ENCODE assay signal across 11 mouse cellular contexts in the genomic region with DNA sequence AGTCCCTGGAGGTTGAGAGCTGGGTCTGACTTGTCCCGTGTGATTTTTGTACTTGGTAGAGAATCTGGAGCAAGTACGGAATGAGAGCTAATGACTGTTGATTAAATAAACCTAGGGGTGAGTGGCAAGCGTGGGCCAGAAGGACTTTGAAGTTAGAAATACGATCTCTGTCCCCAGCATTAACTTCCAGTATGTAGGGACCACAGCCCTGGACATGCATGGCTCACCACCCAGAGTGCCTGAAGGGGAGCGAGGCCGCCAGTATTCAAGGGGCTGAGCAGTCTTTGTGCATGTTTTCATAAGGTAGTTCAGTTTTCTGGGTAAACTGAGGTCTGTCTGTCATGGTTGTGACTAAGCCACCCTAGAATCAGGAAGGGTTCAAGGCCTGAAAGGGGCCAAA. TPM values are rescaled to one million over a fixed set of nuclear protein-coding genes. Genes with fewer than 3 reads are reported as not detected.
A peak's percentile ranks its signal among the peaks of the same experiment; 100 is the strongest.
DNase-seq lines count a peak whose midpoint lies in the region; ATAC-seq and TF ChIP-seq lines count a peak whose summit lies in the region.
"Had no signal": no experiment of that assay in that cellular context is flagged by ENCODE, and none has a peak within 500 bp of the region (broad histone marks: within the 10 kb centered on the region; RNA-seq: fewer than 3 reads in every experiment).

No protein-coding gene starts in this region.

- no peak for TF ChIP-seq CTCF in liver, postnatal 0 days (IDR thresholded peaks at IDR 0.05; ENCODE audit: low read depth)

- no peak overlapping the region for H3K4me3 ChIP-seq in liver, embryonic 11.5 days (ENCODE audit: low read depth, low read length)
- H3K4me3 ChIP-seq in liver, postnatal 0 days (ENCODE audit: low read depth, low read length): no peak overlapping the region
- peak overlapping the region; percentile 95 for H3K4me3 ChIP-seq in hindbrain, embryonic 15.5 days
- peak overlapping the region; percentile 86 for H3K4me3 ChIP-seq in neural tube, embryonic 13.5 days

- H3K27me3 ChIP-seq in liver, embryonic 11.5 days (replicated peaks; ENCODE audit: control insufficient read depth, insufficient read depth, low read length): peaks cover 68% of the 10 kb centered on the region
- H3K27me3 ChIP-seq in liver, postnatal 0 days (ENCODE audit: insufficient read depth, low read length): peaks cover 69% of the 10 kb centered on the region
- H3K27me3 ChIP-seq in hindbrain, embryonic 15.5 days: peaks cover 13% of the 10 kb centered on the region
- peaks cover 66% of the 10 kb centered on the region for H3K27me3 ChIP-seq in neural tube, embryonic 13.5 days

- DNase-seq in cerebellum, adult 11-12 months: peak; percentile 39
- DNase-seq in cerebellum, postnatal 4 days (ENCODE audit: low spot score in 2 of 2): no peak
- no peak for DNase-seq in liver, embryonic 11.5 days (ENCODE audit: low spot score)
- DNase-seq in liver, postnatal 0 days: no peak
- no peak for DNase-seq in right cerebral cortex, postnatal 4 days
- DNase-seq in frontal cortex, postnatal 25 days (ENCODE audit: low spot score in 2 of 2): no peak
- DNase-seq: lung, adult 18-20 months had no signal

- H3K9ac ChIP-seq in liver, embryonic 11.5 days (ENCODE audit: low read depth, low read length): no peak overlapping the region
- no peak overlapping the region for H3K9ac ChIP-seq in liver, postnatal 0 days (replicated peaks)
- 0 out of 2 replicates have a peak overlapping the region, but pooled peaks have one; percentile 99 for H3K9ac ChIP-seq in hindbrain, embryonic 15.5 days
- no peak overlapping the region for H3K9ac ChIP-seq in neural tube, embryonic 13.5 days

- no peak overlapping the region for H3K27ac ChIP-seq in liver, embryonic 11.5 days (ENCODE audit: low read depth, low read length)
- no peak overlapping the region for H3K27ac ChIP-seq in liver, postnatal 0 days (ENCODE audit: low read depth)
- peak overlapping the region; percentile 91 for H3K27ac ChIP-seq in hindbrain, embryonic 15.5 days (replicated peaks)
- no peak overlapping the region for H3K27ac ChIP-seq in neural tube, embryonic 13.5 days (replicated peaks)

- H3K4me1 ChIP-seq in liver, embryonic 11.5 days (replicated peaks; ENCODE audit: control insufficient read depth, insufficient read depth, low read length): 0 out of 2 replicates have a peak, but pooled peaks cover 6% of the 10 kb centered on the region
- peaks cover 8% of the 10 kb centered on the region for H3K4me1 ChIP-seq in liver, postnatal 0 days (ENCODE audit: insufficient read depth)
- peaks cover 43% of the 10 kb centered on the region for H3K4me1 ChIP-seq in hindbrain, embryonic 15.5 days (replicated peaks)
- H3K4me1 ChIP-seq in neural tube, embryonic 13.5 days (replicated peaks): peaks cover 46% of the 10 kb centered on the region

- no peaks in the 10 kb centered on the region for H3K9me3 ChIP-seq in liver, embryonic 11.5 days (ENCODE audit: control insufficient read depth, low read length)
- H3K9me3 ChIP-seq in liver, postnatal 0 days (ENCODE audit: low read length): no peaks in the 10 kb centered on the region
- no peaks in the 10 kb centered on the region for H3K9me3 ChIP-seq in hindbrain, embryonic 15.5 days
- H3K9me3 ChIP-seq in neural tube, embryonic 13.5 days: no peaks in the 10 kb centered on the region

- ATAC-seq in liver, embryonic 11.5 days (replicated peaks; ENCODE audit: low FRiP score): no peak
- no peak for ATAC-seq in liver, postnatal 0 days
- ATAC-seq in hindbrain, embryonic 15.5 days (ENCODE audit: low FRiP score, low read depth): no peak
- no peak for ATAC-seq in neural tube, embryonic 13.5 days (ENCODE audit: low read depth)

- no peak for TF ChIP-seq EP300 in liver, postnatal 0 days (IDR thresholded peaks at IDR 0.05; ENCODE audit: low read depth)

- H3K36me3 ChIP-seq in liver, embryonic 11.5 days (ENCODE audit: control insufficient read depth, insufficient read depth, low read length): no peaks in the 10 kb centered on the region
- no peaks in the 10 kb centered on the region for H3K36me3 ChIP-seq in liver, postnatal 0 days (replicated peaks; ENCODE audit: insufficient read depth, low read length)
- no peaks in the 10 kb centered on the region for H3K36me3 ChIP-seq in hindbrain, embryonic 15.5 days
- no peaks in the 10 kb centered on the region for H3K36me3 ChIP-seq in neural tube, embryonic 13.5 days

- H3K4me2 ChIP-seq in liver, embryonic 11.5 days: peak overlapping the region; percentile 79
- H3K4me2 ChIP-seq in liver, postnatal 0 days (ENCODE audit: low read depth, low read length): no peak overlapping the region
- peak overlapping the region; percentile 84 for H3K4me2 ChIP-seq in hindbrain, embryonic 15.5 days
- H3K4me2 ChIP-seq in neural tube, embryonic 13.5 days: peak overlapping the region; percentile 65

- 47% methylated on average over 6 of the region's 6 CpGs for WGBS in liver, embryonic 11.5 days
- 36% methylated on average over 6 of the region's 6 CpGs for WGBS in liver, postnatal 0 days (ENCODE audit: insufficient replicate concordance)
- 45% methylated on average over 6 of the region's 6 CpGs for whole genome bisulfite sequencing in hindbrain, embryonic 15.5 days
- 44% methylated on average over 6 of the region's 6 CpGs for WGBS in neural tube, embryonic 13.5 days

RNA-seq across cellular contexts. Expression of a gene that starts 0.7 kb away (rescaled TPM):
- 0.25 and 0.32 TPM in 2 replicates for polyA plus RNA-seq in liver, embryonic 11.5 days (2014; fragmentation: Nextera tagmentation; extraction: Ambion mirVana)
- 0.07 TPM in 1 of 2 replicates, not detected in the other for polyA plus RNA-seq in liver, postnatal 0 days (2015; fragmentation: Nextera tagmentation; extraction: Ambion mirVana)
- 19.2 and 23.9 TPM in 2 replicates for polyA plus RNA-seq in hindbrain, embryonic 15.5 days (2015; fragmentation: Nextera tagmentation; extraction: Ambion mirVana)
- polyA plus RNA-seq in neural tube, embryonic 13.5 days (2015; fragmentation: Nextera tagmentation; extraction: Ambion mirVana): 8.5 and 12.2 TPM in 2 replicates
- polyA plus RNA-seq: heart, postnatal 0 days had no signal

RNA-seq across cellular contexts. Expression of a gene that starts 19.3 kb away (rescaled TPM):
- polyA plus RNA-seq in liver, embryonic 11.5 days (2014; fragmentation: Nextera tagmentation; extraction: Ambion mirVana): 2.1 and 2.3 TPM in 2 replicates
- polyA plus RNA-seq in liver, postnatal 0 days (2015; fragmentation: Nextera tagmentation; extraction: Ambion mirVana): 0.09 TPM in 1 of 2 replicates, not detected in the other
- polyA plus RNA-seq in hindbrain, embryonic 15.5 days (2015; fragmentation: Nextera tagmentation; extraction: Ambion mirVana): 0.08 and 0.25 TPM in 2 replicates
- 2.2 and 8.1 TPM in 2 replicates for polyA plus RNA-seq in neural tube, embryonic 13.5 days (2015; fragmentation: Nextera tagmentation; extraction: Ambion mirVana)
- polyA plus RNA-seq: heart, postnatal 0 days; Patski had no signal

Comparison
In these comparisons a context has a peak if more than half of its experiments do, and no peak if none do; other contexts are left out.
1. H3K4me3 ChIP-seq: peak in hindbrain, embryonic 15.5 days (single experiment) and neural tube, embryonic 13.5 days (single experiment); none in liver, embryonic 11.5 days (single experiment) and liver, postnatal 0 days (single experiment).